Mouse (Mus musculus): ENCODE data around the gene Gm15127. TPM values are rescaled to one million over a fixed set of nuclear protein-coding genes. Genes with fewer than 3 reads are reported as not detected.
"Not testable (repeated sequence)": the region's sequence is repeated elsewhere in the genome, so short reads cannot be mapped to it uniquely, and the experiment has no call there.

Gene Gm15127
- polyA plus RNA-seq (2015; fragmentation: Nextera tagmentation; extraction: Ambion mirVana), result not detected in 2 replicates

DNA sequence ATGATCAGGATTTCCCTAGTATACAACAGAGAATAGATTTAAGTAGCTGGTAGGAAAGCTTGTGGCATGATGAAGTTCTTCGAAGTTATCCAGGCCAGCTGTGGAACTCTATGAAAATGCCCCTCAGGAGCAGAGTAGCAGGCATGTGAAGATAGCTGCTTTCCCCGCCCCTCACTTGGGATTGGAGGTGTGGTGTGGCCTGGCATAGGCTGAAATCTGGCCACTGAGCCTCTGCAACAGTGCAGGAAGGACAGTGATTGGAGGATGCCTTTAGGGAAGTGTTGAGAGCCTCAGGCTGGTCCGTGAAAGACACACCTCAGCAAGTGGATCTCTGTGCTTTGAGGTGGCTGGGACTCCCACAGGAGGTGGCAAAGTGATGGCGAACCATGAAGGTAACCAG, at the start of gene Gm15127:
Gm15127 (plus strand) TSS at position 301 of the 400 bp plus-strand sequence.
- not testable (repeated sequence) for H3K4me3 ChIP-seq (ENCODE audit: low read depth, low read length); H3K36me3 ChIP-seq (ENCODE audit: control insufficient read depth, insufficient read depth); H3K4me1 ChIP-seq (replicated peaks; ENCODE audit: control insufficient read depth, insufficient read depth, low read length); H3K27me3 ChIP-seq (replicated peaks; ENCODE audit: control insufficient read depth, insufficient read depth, low read length); H3K27ac ChIP-seq (ENCODE audit: low read depth, low read length); H3K4me2 ChIP-seq (replicated peaks; ENCODE audit: low read depth); ATAC-seq; H3K9ac ChIP-seq (ENCODE audit: low read depth, low read length); H3K9me3 ChIP-seq (ENCODE audit: control insufficient read depth)
- 71% methylated on average over 2 of the region's 4 CpGs for WGBS

DNA sequence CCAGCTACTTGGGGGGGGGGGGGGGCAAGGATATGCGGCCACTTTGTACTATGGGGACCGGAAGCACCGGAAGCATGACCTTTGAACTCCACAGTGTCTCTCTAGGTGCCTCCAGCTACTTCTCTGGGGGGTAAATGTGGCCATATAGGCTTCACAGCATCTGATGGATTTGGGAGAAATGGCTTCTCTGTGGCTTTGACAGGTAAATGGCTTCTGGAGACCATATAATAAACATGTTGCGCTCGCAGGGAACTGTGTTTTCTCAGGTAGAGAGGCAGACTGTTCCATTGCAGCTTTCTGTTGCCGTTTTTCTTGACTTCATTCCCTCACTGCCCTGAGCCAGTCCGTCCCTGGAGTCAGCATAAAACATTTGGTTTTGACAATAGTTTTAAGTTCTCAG, 48.3 kb upstream of the Gm15127 start, which contains the start of gene Gm8334:
Gm8334 (minus strand) TSS at position 101 of the 400 bp plus-strand sequence.
- H3K27ac ChIP-seq (ENCODE audit: low read depth, low read length), result not testable (repeated sequence)

GRCm38 (mm10) chrX:148676290-148676689, 12.9 kb downstream of the Gm15127 start:
- WGBS, result 31% methylated on average over 1 of the region's 1 CpGs
- not testable (repeated sequence) for H3K27me3 ChIP-seq (replicated peaks; ENCODE audit: control insufficient read depth, insufficient read depth, low read length); ATAC-seq; H3K4me2 ChIP-seq (replicated peaks; ENCODE audit: low read depth); H3K27ac ChIP-seq (ENCODE audit: low read depth, low read length); H3K36me3 ChIP-seq (ENCODE audit: control insufficient read depth, insufficient read depth); H3K9me3 ChIP-seq (ENCODE audit: control insufficient read depth); H3K4me1 ChIP-seq (replicated peaks; ENCODE audit: control insufficient read depth, insufficient read depth, low read length); H3K9ac ChIP-seq (ENCODE audit: low read depth, low read length); H3K4me3 ChIP-seq (ENCODE audit: low read depth, low read length)

More for the DNA sequence above, 48.3 kb upstream of the Gm15127 start, which contains the start of gene Gm8334:
- not testable (repeated sequence) for H3K4me2 ChIP-seq (replicated peaks; ENCODE audit: low read depth); ATAC-seq; H3K4me3 ChIP-seq (ENCODE audit: low read depth, low read length); H3K36me3 ChIP-seq (ENCODE audit: control insufficient read depth, insufficient read depth); H3K4me1 ChIP-seq (replicated peaks; ENCODE audit: control insufficient read depth, insufficient read depth, low read length); H3K9me3 ChIP-seq (ENCODE audit: control insufficient read depth); H3K9ac ChIP-seq (ENCODE audit: low read depth, low read length); H3K27me3 ChIP-seq (replicated peaks; ENCODE audit: control insufficient read depth, insufficient read depth, low read length)
- WGBS, result 83% methylated on average over 4 of the region's 7 CpGs

Other genes with a start within 250 kb of the Gm15127 start
- gene Gm15114, start 174.6 kb upstream of the Gm15127 start, polyA plus RNA-seq (2015; fragmentation: Nextera tagmentation; extraction: Ambion mirVana), result not detected in 2 replicates
- not detected in 2 replicates for gene Gm8334, start 48.4 kb upstream of the Gm15127 start, polyA plus RNA-seq (2015; fragmentation: Nextera tagmentation; extraction: Ambion mirVana)
- gene Luzp4, start 194.0 kb downstream of the Gm15127 start, polyA plus RNA-seq (2015; fragmentation: Nextera tagmentation; extraction: Ambion mirVana), result not detected in 2 replicates

Measured in intestine, postnatal 0 days (tissue).